Mouse (Mus musculus): ENCODE results near the gene Ackr3. TPM values are rescaled to one million over a fixed set of nuclear protein-coding genes. Genes with fewer than 3 reads are reported as not detected.
A peak's percentile ranks its signal among the peaks of the same experiment; 100 is the strongest.

The Ackr3 gene
- total and polyA plus RNA-seq, 3 experiments: 13.1 to 34.4 (median 23.1) TPM

- Histone ChIP-seq H3K4me3 (replicated peaks in 1 of 3; ENCODE audit: low read depth in 2 of 3, low read length in 2 of 3, poor library complexity in 1 of 3) (no peak overlapping the region), H3K79me2 (replicated peaks; ENCODE audit: control insufficient read depth, extremely low read depth, insufficient read depth, poor library complexity, severe bottlenecking) (no peaks in the 10 kb centered on the region), H3K27ac (ENCODE audit: insufficient read depth, low read depth) (no peak overlapping the region), H3K4me2 (ENCODE audit: insufficient read depth, low read depth, poor library complexity, severe bottlenecking) (no peak overlapping the region), H3K27me3 (replicated peaks) (no peaks in the 10 kb centered on the region), H3K9ac (ENCODE audit: insufficient read depth, low read depth) (no peak overlapping the region), H3K4me1 (ENCODE audit: control insufficient read depth in 1 of 2, insufficient read depth in 2 of 2) (peaks cover 0 to 30% of the 10 kb centered on the region in 2 experiments; a peak in 2 of 4 replicates), H3K9me3 (replicated peaks; ENCODE audit: low read length) (no peaks in the 10 kb centered on the region), H3K36me3 (replicated peaks in 1 of 2; ENCODE audit: control insufficient read depth in 1 of 2, insufficient read depth in 1 of 2, low read length in 1 of 2) (no peaks in the 10 kb centered on the region)
- in situ Hi-C loops (cut with MboI; ENCODE audit: low pct_ligation_motif_present, low pct_unique_long_range_greater_than_20kb, low sequenced_read_pairs): no loop called here
- no peak for DNase-seq (ENCODE audit: extremely low read depth)
- dilution Hi-C loops (cut with MboI; ENCODE audit: extremely low pct_ligation_motif_present, extremely low pct_unique_long_range_greater_than_20kb, low sequenced_read_pairs): no loop called here
- TF ChIP-seq TBP (conservative IDR thresholded peaks at IDR 0.05; ENCODE audit: low read depth, low read length) (no peak), CTCF (conservative IDR thresholded peaks at IDR 0.05 in 1 of 2, IDR thresholded peaks at IDR 0.05 in 1 of 2; ENCODE audit: low read depth in 2 of 2, low read length in 2 of 2) (0 out of 4 replicates have a peak, but pooled peaks of 1 of the 2 experiments have one; percentile 12), NELFE (IDR thresholded peaks at IDR 0.05; ENCODE audit: low read depth, low read length) (no peak)
These were observed 43.9 kb upstream of the Ackr3 start for GRCm38 (mm10) chr1:90159927-90160326.

GRCm38 (mm10) chr1:90161623-90162022, 42.2 kb upstream of the Ackr3 start:
- H3K9ac ChIP-seq (ENCODE audit: insufficient read depth, low read depth): no peak overlapping the region
- H3K27me3 ChIP-seq (replicated peaks): no peaks in the 10 kb centered on the region
- dilution Hi-C loops (cut with MboI; ENCODE audit: extremely low pct_ligation_motif_present, extremely low pct_unique_long_range_greater_than_20kb, low sequenced_read_pairs): no loop called here
- H3K36me3 ChIP-seq (replicated peaks in 1 of 2; ENCODE audit: control insufficient read depth in 1 of 2, insufficient read depth in 1 of 2, low read length in 1 of 2): no peaks in the 10 kb centered on the region
- H3K79me2 ChIP-seq (replicated peaks; ENCODE audit: control insufficient read depth, extremely low read depth, insufficient read depth, poor library complexity, severe bottlenecking): no peaks in the 10 kb centered on the region
- H3K4me1 ChIP-seq (ENCODE audit: control insufficient read depth in 1 of 2, insufficient read depth in 2 of 2): peaks cover 0 to 30% of the 10 kb centered on the region in 2 experiments; a peak in 2 of 4 replicates
- H3K9me3 ChIP-seq (replicated peaks; ENCODE audit: low read length): no peaks in the 10 kb centered on the region
- H3K27ac ChIP-seq (ENCODE audit: insufficient read depth, low read depth): no peak overlapping the region
- no peak overlapping the region for H3K4me3 ChIP-seq (replicated peaks in 1 of 3; ENCODE audit: low read depth in 2 of 3, low read length in 2 of 3, poor library complexity in 1 of 3)
- in situ Hi-C loops (cut with MboI; ENCODE audit: low pct_ligation_motif_present, low pct_unique_long_range_greater_than_20kb, low sequenced_read_pairs): no loop called here
- TF ChIP-seq USF1 (IDR thresholded peaks at IDR 0.05; ENCODE audit: low read depth, low read length): no peak
- TF ChIP-seq USF2 (conservative IDR thresholded peaks at IDR 0.05; ENCODE audit: low read depth, low read length): no peak
- TF ChIP-seq JUN (IDR thresholded peaks at IDR 0.05; ENCODE audit: insufficient read depth, low read depth, low read length): no peak
- TF ChIP-seq MAFK (IDR thresholded peaks at IDR 0.05; ENCODE audit: insufficient replicate concordance, low read length): no peak
- TF ChIP-seq TCF12 (IDR thresholded peaks at IDR 0.05; ENCODE audit: low read depth, low read length): no peak
- no peak for TF ChIP-seq CTCF (conservative IDR thresholded peaks at IDR 0.05 in 1 of 2, IDR thresholded peaks at IDR 0.05 in 1 of 2; ENCODE audit: low read depth in 2 of 2, low read length in 2 of 2)
- TF ChIP-seq RCOR1 (conservative IDR thresholded peaks at IDR 0.05; ENCODE audit: low read depth, low read length): no peak
- TF ChIP-seq ZMIZ1 (IDR thresholded peaks at IDR 0.05; ENCODE audit: low read depth, low read length): no peak
- TF ChIP-seq MEF2A (IDR thresholded peaks at IDR 0.05; ENCODE audit: borderline replicate concordance, low read depth, low read length): no peak
- TF ChIP-seq ZNF384 (IDR thresholded peaks at IDR 0.05; ENCODE audit: low read depth, low read length): no peak
- no peak for TF ChIP-seq BHLHE40 (IDR thresholded peaks at IDR 0.05; ENCODE audit: low read depth, low read length)
- no peak for TF ChIP-seq ETS1 (conservative IDR thresholded peaks at IDR 0.05; ENCODE audit: low read depth, low read length)
- TF ChIP-seq CHD2 (IDR thresholded peaks at IDR 0.05; ENCODE audit: low read length): no peak
- no peak for TF ChIP-seq NRF1 (IDR thresholded peaks at IDR 0.05; ENCODE audit: low read depth, low read length)
- no peak for TF ChIP-seq NELFE (IDR thresholded peaks at IDR 0.05; ENCODE audit: low read depth, low read length)
- TF ChIP-seq IRF4 (IDR thresholded peaks at IDR 0.05; ENCODE audit: low read depth, low read length): no peak
- no peak overlapping the region for H3K4me2 ChIP-seq (ENCODE audit: insufficient read depth, low read depth, poor library complexity, severe bottlenecking)
- DNase-seq (ENCODE audit: extremely low read depth): no peak

Measured in CH12.LX (cell line).